Mouse (Mus musculus): ENCODE results near the gene Fap.

Gene Fap

GRCm38 (mm10) chr2:62460231-62460710 lies 113.6 kb downstream of the Fap start:
- DNase-seq (ENCODE audit: low spot score in 2 of 2) = peak in 1 of 2 experiments; percentile 53

GRCm38 (mm10) chr2:62459241-62460174 lies 114.4 kb downstream of the Fap start:
- no peak for DNase-seq (ENCODE audit: low spot score in 2 of 2)

DNA sequence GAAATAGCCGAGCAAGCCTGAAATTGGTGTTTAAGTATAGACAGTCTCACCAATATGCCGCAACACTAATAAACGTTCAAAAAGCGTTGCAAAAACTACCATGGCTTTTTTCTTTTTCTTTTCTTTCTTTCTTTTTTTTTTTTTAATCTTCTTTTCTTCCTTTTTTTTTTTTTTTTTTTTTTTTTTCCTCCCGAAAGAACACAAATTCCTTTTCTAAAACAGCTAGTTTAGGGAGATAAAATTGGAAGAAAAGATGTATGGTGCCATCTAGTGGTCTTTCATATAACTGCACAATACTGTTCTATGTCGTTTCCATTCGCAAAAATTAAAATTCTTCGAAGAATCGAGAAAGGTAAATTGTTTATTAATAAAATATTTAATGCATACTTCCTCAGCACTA lies 115.8 kb downstream of the Fap start:
- DNase-seq (ENCODE audit: low spot score in 2 of 2) = no peak

DNA sequence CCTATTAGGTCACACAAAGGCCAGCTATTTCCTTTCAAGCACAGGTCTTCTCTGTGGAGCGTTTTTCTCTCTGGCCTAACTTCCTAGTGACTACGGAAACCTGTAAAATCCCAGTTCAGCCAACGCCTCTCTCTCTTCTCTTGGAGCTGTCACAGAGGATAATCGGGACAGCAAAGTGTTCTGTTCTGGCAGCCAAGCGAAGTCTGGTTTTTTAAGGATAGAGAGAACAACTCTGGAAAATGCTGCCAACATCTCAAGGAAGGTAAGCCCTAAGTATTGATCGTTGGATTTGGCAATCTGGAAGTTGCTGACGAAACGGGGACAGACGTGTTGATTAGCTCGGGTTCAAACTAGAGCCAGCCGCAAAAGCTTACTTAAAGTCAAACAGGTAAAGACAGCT lies 118.9 kb downstream of the Fap start:
- DNase-seq (ENCODE audit: low spot score in 2 of 2) = no peak

DNA sequence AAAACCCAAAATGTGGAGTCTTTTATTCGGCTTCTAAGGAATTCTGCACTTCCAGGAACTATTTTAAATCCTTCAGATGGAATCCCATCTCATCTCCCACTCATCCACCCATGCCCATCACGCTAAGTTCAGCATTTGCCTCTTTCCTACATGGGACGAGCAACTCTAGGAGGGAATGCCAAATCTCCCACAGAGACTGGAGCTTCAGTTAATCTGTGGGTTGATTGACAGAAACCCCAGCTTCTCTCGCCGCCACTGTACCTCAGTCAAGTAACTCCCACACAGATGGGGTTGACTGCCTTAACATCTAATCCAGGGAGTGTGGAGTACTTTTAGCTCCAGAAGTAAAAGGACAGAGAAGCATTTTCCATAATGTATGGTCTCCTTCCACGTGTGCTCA lies 119.8 kb downstream of the Fap start:
- DNase-seq (ENCODE audit: low spot score in 2 of 2) = no peak
